Mouse (Mus musculus) v-Abl transformed pro-B cells (cell line): ENCODE results near the gene Mybbp1a.

Experiments
- in situ Hi-C, 2 experiments: fragments of 400-800 bp; cut with MboI; formaldehyde crosslinking; loops; one replicate each; pipeline ENCODE4 v1.15.1; 2025; ENCODE audit not compliant: unreplicated experiment in 2 of 2

Gene Mybbp1a

GRCm38 (mm10) chr11:72411945-72412344, 29.2 kb upstream of the Mybbp1a start:
- in situ Hi-C loops, result no loop called here

GRCm38 (mm10) chr11:72413016-72413415, 28.1 kb upstream of the Mybbp1a start:
- in situ Hi-C loops, result no loop called here

GRCm38 (mm10) chr11:72413601-72414190, 27.5 kb upstream of the Mybbp1a start:
- in situ Hi-C loops, result no loop called here

GRCm38 (mm10) chr11:72415155-72415554, 26.0 kb upstream of the Mybbp1a start:
- in situ Hi-C loops, result no loop called here

- in situ Hi-C loops, result no loop called here
These were observed 24.5 kb upstream of the Mybbp1a start for GRCm38 (mm10) chr11:72416666-72417065.

- in situ Hi-C loops, result no loop called here
These were observed 23.8 kb upstream of the Mybbp1a start for GRCm38 (mm10) chr11:72417376-72417775.

GRCm38 (mm10) chr11:72418227-72418626, 22.9 kb upstream of the Mybbp1a start:
- in situ Hi-C loops, result no loop called here

GRCm38 (mm10) chr11:72419006-72419405, 22.1 kb upstream of the Mybbp1a start:
- in situ Hi-C loops, result no loop called here

GRCm38 (mm10) chr11:72420460-72421122, 20.6 kb upstream of the Mybbp1a start:
- in situ Hi-C loops, result no loop called here

- in situ Hi-C loops, result no loop called here
These were observed 19.5 kb upstream of the Mybbp1a start for GRCm38 (mm10) chr11:72421518-72422278.

GRCm38 (mm10) chr11:72423686-72424085, 17.5 kb upstream of the Mybbp1a start:
- in situ Hi-C loops, result no loop called here

- in situ Hi-C loops, result loop anchor here (5.0 to 25.0 kb wide), 5 partner anchors 68 to 1088 kb away; partner anchors contain the start of gene Ncbp3 (in 1 of the 2)
These were observed 16.0 kb upstream of the Mybbp1a start for GRCm38 (mm10) chr11:72425201-72425600.

GRCm38 (mm10) chr11:72426884-72427283, 14.3 kb upstream of the Mybbp1a start:
- in situ Hi-C loops, result loop anchor here (5.0 to 25.0 kb wide), 5 partner anchors 70 to 1090 kb away; partner anchors contain the start of gene Ncbp3 (in 1 of the 2)

- in situ Hi-C loops, result loop anchor here (5.0 to 25.0 kb wide), 5 partner anchors 71 to 1091 kb away; partner anchors contain the start of gene Ncbp3 (in 1 of the 2)
These were observed 12.5 kb upstream of the Mybbp1a start for GRCm38 (mm10) chr11:72428694-72429093.

GRCm38 (mm10) chr11:72429288-72429690, 11.9 kb upstream of the Mybbp1a start:
- in situ Hi-C loops, result loop anchor here (5.0 to 25.0 kb wide), 5 partner anchors 72 to 1092 kb away; partner anchors contain the start of gene Ncbp3 (in 1 of the 2)

GRCm38 (mm10) chr11:72430311-72431068, 10.7 kb upstream of the Mybbp1a start:
- in situ Hi-C loops, result loop anchor here (5.0 to 25.0 kb wide), 6 partner anchors 104 to 607 kb away; partner anchors contain the start of genes Med31 (in 1 of the 2) and Ncbp3 (in 1 of the 2)

- in situ Hi-C loops, result loop anchor here (5.0 to 25.0 kb wide), 6 partner anchors 100 to 602 kb away; partner anchors contain the start of genes Med31 (in 1 of the 2) and Ncbp3 (in 1 of the 2)
These were observed 6.0 kb upstream of the Mybbp1a start, which contains the start of gene Ggt6 for GRCm38 (mm10) chr11:72434963-72435693. Ggt6 (plus strand) TSS chr11:72435526.

- in situ Hi-C loops, result loop anchor here (10.0 to 25.0 kb wide), 3 partner anchors 99 to 602 kb away; partner anchors contain the start of gene Ncbp3 (in 1 of the 2)
These were observed 5.5 kb upstream of the Mybbp1a start for GRCm38 (mm10) chr11:72435694-72436045.

- in situ Hi-C loops, result loop anchor here (10.0 to 25.0 kb wide), 3 partner anchors 99 to 601 kb away; partner anchors contain the start of gene Ncbp3 (in 1 of the 2)
These were observed 4.9 kb upstream of the Mybbp1a start for GRCm38 (mm10) chr11:72436271-72436670.
